Mouse (Mus musculus) spleen, embryonic (tissue): ENCODE measurements at regions not wholly inside any gene's neighbourhood (a gene's known extent, or its start where the extent isn't known, plus 50 kb on each side); places are given as distances from the start of the nearest gene placed in this dataset.

Experiments
- CTCF ChIA-PET: fragments of 350-600 bp; sonication (Branson Sonifier 250); formaldehyde crosslinking; loops from one replicate; lab custom pipeline; 2022; lab: Charles Lee

DNA sequence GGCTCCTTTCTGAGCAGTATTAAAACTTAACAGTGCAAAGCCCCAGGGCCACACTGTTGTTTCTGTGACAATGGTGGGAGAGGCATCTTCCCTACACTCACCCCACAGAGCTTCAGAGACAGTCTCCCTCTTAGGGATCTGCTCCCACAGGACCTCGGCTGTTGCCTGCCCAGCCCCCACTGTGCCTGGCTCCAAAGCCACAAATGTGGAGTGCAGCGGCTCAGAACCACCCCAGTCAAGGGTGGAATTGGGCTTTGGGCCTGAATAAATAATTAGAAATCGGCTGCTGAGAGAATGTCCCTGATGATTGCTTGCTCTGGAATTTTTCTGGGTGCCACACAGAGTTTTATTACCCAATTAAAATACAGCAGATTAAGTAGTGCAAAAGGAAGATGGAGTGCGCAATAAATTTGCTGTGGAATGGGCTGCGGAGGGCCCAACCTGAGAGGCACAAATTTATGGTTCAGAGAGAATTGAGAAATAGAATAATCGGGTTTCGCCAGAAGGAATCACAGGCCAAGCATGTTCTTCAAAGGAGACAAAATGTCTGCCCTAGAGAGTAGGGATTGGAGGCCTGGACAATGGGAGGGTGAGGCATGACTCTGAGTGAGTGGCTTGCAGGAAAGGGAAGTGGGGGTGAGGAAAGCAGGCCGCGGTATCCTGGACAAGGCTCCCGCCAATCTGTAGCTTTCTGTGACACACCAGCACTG is 56.4 kb downstream of the Cd24a start:
- CTCF ChIA-PET = no interaction called here

DNA sequence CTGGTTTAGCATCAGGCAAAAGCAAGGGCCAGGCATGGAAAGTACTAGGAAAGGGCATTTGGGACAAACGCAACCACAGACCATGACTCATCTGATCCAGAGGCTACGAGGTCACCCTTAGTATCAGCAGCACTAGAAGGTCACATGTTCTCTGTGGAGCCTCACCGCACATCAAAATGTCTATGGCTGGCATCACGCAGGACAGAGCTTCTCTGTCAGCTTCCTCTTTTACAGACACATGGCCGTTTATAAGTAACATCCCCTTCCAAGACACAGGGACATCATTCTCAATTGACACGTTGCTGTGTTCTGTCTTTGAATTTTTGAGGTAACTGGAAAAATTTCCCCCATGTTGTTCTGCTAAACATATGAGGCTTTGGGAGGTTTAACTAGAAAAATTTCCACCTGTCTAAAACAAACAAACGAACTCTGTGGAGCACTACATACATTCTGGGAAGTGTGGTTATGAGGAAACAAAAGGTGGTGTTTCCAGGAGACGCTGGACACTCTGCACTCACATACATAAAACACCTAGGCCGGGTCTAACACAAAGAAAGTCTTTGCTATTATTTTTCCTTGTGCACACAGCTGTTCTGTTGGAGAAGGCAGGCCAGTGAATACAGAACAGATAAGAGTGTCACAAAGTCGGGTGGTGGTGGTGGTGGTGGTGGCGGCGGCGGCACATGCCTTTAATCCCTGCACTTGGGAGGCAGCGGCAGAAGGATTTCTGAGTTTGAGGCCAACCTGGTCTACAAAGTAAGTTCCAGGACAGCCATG is 63.3 kb downstream of the Cd24a start:
- CTCF ChIA-PET = no interaction called here

DNA sequence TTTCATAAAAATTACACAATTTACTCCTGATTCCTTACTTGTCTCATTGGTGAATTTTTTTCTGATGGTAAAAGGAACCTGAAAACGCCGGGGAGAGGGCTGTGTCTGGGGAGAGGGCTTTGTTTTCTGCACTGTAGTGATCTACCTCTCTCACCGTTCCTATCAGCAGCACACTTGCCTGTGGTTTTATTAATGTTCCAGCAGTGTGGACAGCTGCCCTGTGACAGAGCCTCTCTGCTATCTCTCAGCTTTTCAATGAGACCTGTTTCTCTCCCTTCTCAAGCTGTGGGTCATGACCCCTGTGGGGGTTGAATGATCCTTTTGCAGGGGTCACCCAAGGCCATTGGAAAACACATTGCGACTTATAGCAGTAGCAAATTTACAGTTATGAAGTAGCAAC is 68.2 kb downstream of the Cd24a start:
- CTCF ChIA-PET = interaction anchor here (0.6 kb wide), 1 partner anchor 285 kb away, joined by 5 read pairs; no protein-coding TSS in a partner anchor

DNA sequence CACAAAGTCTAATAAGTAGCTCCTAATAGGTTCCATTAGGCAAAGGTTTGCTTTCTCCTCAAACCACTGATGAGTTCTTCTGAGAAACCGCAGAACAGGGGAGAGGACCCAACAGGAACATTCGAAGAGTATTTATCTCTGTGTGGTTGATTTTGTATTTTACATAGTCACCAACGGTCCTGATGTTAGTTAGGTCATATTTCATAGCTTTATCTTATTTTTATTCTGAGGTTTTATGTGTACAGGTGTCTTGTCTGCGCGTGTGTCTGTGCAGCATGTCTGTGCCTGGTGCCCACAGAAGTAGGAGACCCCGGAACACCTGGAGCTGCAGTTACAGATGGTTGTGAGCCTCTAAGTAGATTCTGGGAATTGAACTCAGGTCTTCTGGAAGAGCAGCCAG is 68.9 kb downstream of the Cd24a start:
- CTCF ChIA-PET = no interaction called here

DNA sequence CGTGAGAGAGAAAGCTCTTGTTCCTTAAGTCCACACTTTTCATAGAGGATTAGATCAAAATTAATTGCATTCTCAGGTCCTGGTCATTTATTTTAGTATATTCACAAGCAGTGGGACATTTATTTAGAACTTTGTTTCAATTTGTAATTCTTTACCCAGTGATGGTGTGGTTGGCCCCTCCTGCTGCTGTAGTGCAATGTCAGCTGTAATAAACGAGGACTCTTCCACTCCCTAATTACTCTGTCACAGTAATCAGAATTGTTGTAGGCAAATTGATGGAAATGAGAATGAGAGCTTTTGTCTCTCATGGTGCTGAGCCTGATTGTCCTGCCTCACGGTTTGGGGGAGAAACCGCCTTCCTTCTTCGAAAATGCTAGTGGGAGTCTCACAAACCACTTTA is 70.1 kb downstream of the Cd24a start:
- CTCF ChIA-PET = no interaction called here

DNA sequence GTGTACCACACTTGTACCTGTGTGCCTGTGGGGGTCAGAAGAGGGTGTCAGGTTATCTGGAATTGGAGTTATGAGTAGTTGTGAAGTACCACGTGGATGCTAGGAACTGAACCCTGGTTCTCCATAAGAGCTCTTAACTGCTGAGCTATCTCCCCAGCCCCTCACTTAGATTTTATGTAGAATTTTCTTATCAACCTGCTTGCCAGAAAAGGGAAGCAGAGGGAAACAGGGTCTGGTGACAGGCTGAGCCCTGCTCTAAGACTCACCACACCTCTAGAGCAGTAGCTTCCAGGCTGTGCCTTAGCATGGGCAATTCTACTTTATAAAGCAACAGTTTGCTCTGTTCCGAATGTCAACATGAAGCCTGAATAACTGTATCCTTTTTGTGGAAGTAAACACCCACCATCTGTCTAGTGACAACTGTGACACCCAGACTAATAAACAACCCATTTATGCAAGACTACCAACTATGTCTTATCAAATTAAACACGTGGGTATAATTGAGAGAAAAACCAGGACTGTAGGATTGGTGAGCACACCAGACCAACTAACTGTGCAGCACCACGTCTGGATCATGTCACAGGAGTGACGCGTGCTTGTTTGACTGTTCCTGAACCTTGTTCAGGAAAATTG is 70.8 kb downstream of the Cd24a start:
- CTCF ChIA-PET = no interaction called here

DNA sequence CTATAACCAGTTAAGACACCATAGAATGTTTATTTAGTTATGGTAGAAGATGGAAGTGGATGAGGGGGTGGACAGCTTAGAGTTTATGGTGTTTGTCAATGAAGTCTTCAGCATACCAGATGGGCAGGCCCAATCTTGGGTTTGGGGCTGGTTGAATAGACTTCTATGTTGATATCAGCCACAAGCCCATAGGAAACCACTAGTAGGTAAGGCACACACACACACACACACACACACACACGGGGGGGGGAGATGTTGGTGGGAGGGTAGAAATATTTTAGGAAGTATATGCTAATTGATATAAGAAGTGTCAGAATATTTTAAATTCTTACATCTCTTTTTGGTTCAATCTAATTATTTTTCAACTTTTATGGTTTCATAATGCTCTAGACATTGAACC is 72.4 kb downstream of the Cd24a start:
- CTCF ChIA-PET = no interaction called here

DNA sequence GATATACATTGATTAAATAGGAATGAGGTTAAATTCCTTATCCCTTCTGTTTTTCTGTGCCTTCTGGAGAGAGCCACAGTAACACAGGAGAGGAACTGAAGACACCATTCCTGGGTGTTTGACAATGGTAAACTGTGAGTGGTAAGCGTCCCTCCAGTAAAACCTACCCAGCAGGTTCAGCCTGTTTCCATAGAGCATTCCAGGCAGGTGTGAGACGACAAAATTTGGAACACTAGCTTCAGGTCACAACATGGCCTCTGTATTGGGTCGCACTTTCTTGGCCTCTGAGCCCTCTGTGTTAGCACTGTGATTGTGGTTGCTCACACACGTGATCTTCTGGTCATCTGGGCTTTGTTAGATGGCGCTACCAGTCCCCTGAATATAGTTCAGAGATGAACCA is 73.4 kb downstream of the Cd24a start:
- CTCF ChIA-PET = no interaction called here

DNA sequence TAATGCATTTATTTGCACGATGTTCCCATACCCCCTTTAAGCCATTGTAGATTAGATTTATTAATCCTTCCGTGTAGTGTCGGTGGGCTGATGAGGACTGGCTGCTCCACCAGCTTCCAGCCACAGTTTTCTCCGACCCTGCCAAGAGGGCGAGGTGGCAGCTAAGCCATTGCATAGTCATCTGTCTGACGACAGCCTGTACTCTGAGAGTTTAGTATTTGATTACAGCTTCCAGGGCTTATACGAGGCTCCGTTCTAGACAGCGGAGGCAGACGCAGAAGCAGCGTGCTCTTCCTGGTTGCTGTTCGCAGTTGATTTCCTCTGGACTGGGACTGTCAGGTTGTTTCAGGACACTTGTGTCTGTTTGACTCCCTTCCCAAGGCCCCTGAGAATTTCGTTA is 73.8 kb downstream of the Cd24a start:
- CTCF ChIA-PET = no interaction called here

DNA sequence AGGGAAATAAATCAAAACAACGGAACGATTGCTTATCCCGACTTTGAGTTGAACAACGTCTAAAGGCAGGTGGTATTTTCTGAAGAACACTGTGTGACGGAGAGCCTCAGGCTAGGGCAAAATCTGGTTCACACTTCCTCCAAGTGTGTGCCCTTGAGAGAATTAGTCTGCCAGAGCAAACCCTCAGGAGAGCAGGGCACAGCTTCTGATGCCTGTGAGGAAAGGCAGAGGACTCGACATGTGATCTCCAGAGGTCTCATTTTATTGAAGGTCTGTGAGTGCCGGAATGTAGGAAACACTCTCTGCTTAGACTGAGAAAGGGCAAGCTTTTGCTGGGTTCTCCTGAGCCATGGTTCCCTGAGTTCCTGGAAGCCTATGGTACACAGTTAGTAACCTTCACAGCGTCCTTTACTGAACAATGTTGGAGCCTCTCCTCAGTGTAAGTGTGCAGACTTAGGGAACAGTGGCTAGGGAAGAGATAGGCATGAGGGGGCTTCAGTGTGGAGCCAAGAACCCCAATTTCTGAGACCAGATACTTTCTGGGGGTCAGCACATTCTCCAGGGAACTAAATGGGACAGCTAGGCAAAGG is 77.1 kb downstream of the Cd24a start:
- CTCF ChIA-PET = no interaction called here

DNA sequence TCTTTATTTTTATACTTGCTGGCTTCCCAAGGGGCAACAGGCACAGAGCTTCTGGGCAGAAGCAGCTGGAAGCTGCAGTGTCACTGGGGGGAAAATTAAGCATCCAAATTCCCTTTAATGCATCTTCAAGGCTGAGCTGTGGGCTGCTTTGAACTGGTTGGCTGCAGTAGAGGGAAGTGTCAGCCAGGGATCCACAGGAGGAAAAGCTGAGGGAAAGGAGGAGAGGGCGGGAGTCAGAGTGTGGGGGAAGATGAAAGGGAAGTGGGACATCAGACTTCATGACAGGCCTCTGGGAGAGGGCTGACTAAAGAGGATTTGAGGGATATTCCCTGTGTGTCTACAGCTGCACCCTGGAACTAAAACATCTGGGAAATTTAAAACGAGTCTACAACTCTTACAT is 77.6 kb downstream of the Cd24a start:
- CTCF ChIA-PET = no interaction called here

DNA sequence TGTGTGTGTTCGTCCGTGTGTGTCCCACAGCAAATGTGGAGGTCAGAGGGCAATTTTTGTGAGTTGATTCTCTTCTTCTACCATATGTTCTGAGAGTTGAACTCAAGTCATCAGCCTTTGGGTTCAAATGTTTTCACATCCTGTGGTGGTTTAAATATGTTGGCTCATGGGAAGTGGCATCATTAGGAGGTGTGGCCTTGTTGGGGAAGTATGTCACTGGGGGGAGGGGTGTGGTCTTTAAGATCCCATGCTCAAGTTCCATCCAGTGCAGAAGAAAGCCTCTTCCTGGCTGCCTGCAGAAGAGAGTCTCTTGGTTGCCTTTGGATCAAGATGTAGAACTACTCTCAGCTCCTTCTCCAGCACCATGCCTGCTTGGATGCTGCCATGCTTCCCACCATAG is 78.1 kb downstream of the Cd24a start:
- CTCF ChIA-PET = no interaction called here

DNA sequence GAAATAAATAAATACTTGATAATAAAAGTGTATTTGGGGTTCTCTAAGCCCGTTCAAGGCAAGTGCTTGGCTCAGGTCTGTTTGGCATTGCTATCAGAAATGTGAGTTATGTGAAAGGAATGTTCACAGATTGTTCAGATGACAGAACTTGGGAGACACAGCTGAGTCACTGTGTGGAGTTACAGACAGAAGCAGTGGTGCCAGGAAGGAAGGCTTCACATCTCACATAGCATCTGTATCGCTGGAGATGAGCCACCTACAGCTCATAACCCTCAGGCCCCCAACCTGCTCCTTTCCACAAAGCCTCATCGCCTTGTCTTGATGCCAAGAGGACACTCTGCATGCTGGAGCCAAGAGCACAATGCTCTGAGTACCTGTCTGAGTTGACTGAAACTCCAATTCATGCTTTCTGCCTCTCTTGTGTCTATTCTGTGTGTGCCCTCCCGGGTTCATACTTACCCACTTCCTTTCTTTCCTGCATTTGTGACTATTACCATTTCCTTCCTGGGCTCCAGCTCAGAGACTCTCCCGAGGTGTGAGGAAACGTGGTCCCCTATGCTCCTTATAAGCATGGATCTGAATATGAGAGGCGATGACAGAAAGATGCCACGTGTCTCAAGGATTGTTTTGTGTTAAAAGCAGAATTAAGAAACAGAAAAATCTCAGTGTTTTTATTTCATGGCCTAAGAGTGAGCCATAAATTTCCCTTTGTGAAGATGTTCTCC is 79.6 kb downstream of the Cd24a start:
- CTCF ChIA-PET = no interaction called here

DNA sequence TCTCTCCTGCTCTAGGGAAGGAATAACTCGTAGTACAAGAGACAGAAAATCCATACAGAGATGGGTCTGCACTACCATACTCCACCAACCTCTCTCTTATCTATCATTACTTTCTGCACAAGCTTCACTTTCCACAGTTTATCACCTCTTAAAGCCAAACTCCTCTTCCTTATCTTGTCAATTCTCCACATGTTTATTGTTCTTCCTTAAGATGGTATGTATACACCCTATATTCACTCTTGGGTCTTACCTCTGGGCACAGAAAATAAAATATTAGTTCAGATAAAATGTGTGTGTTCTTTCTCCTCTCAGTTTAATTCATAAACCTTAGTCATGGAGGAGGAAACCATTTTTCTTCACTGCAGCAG is 80.1 kb downstream of the Cd24a start:
- CTCF ChIA-PET = no interaction called here

DNA sequence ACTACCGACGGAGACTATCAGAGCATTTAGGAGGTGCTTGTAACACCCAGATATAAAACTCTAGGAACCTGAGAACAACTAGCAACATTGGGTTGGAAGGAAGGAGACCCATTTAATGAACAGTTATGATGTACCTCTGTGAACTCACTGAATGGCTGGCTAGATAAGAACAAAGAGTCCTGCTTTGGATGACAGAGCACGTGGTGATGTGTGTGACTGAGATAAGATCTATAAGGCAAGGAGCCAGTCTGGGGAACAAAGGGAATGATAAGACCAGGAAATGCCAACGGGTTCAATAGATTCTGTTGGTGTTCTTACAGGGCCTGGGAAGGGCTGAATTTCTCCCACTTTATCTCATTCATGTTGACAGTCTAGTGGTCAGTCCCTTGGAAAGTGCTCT is 86.8 kb downstream of the Cd24a start:
- CTCF ChIA-PET = no interaction called here

DNA sequence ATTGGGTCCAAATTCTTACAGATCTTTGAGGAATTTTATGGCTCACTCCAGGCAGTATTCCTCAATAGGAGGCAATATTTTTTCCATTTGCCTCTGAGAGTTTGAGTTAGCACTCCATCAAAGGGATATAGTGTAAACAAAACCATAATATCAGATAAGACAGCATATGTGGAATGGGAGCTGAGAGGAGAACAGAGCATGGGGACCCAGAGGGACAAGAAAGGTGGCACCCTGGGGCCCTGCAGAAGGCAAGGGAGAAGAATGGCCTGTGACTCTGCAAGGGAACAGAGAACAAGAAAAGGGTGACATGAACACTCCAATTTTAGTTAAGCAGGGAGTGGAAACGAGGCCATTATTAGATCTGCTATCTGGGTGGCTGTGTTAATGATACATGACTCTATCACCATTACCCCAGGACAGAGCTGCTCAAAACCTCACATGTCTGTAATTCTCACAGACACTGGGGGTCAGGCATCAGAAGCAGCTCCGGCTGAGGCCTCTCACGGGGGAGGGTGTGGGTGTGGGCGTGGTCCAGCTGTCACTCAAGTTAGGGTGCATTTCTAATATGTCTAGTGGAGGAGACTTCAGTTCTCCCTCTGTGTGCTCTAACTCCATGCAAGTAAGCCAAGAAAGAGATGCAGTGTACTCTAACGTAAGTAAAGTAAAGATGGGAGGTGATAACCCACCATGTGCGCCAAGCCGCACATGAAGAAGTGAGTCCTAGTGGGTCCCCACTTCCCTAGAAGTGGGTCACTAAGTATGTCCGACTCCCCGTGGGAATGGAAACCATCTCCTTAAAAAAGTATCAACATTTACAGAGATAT is 88.4 kb downstream of the Cd24a start:
- CTCF ChIA-PET = no interaction called here

DNA sequence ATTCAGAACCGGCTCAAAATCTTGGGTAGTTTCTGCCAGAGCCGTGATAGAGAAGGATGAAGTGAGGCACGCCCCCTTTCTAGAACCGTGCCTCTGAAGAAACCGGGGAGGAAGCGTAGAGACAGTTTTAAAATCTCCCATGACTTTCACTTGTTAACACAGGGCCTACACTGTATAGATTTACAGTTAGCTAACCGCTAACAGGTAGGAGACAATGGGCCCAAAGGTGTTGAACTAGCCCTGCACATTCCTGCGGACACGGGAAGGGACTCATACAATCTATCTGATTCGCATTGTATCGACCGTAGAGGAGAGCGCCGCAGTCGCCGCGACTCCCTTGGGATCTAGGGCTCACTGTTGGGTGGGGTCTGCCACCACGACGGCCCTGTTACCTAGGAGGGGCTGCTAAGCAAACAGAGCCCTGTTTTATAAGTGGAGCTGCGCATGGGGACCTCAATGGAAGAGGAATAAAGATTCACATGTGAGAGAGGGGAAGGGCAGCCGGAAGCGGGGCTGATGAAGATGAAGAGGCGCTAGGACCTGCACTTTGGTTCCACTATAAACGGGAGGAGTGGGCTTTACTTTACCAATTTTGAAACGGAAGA is 89.1 kb downstream of the Cd24a start:
- CTCF ChIA-PET = no interaction called here

DNA sequence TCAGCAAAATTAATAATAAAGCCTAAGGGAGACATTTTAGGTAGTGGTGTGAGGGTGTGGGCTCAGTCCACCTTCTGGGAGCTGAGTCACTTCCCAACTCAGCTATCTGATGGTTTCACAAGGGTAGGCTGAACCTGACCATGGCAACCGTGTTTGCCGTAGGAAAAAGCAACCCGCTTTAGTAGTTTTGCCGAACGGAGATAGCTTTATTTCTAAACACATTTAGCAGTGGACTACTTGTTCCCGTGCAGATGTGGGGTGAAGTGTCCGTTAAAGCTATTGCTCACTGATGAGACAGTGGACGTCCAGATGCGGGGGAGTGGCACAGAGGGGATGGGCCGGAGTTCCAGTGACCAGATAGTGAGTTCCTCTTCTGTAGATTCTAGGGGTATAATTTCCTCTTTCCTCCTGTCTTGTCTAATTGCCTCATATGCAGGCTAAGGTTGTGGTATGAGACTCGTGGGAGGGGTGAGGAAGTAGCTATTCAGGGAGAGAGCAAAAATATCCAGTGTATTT is 89.7 kb downstream of the Cd24a start:
- CTCF ChIA-PET = no interaction called here

DNA sequence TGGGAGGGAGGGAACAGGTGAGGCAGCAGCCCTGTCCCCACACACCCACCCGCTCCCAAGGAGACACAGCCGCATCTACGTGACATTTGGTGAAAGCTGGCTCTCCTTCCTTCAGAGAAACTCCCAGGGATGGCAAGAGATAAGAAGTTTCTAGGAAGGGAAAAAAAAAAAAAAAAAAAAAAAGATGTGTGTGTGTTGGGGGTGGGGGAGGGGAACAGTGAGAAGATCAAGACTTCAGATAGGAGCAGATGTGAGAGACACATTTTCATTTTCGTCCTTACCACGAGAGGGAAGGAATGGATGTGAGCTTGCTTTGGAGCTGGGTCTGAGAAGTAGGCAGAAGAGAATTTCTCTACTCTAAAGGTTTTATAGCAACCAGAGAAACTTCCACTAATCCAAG is 91.4 kb downstream of the Cd24a start:
- CTCF ChIA-PET = no interaction called here

DNA sequence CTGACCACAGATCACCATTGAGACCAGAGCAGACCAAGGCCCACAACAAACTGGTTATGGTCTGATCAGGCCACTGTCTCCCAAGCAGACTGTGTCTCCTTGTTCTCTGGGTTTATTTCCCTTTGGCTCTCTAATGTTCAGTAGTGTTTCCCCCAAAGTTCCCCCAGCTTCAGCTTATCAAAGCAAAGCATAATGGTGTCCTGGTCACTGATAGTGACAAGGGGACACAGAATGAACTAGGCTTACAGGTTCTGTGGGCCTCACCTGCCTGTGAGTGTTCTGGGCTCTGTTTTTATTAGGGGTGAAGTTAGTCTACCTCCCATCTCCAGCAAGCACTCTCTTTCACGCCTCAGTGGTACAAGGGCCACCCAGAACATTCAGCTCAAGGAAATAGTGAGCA is 92.7 kb downstream of the Cd24a start:
- CTCF ChIA-PET = no interaction called here
